Mouse (Mus musculus) forebrain, embryonic 15.5 days (tissue): ENCODE results near the gene Prss22. TPM values are rescaled to one million over a fixed set of nuclear protein-coding genes. Genes with fewer than 3 reads are reported as not detected.
A peak's percentile ranks its signal among the peaks of the same experiment; 100 is the strongest.
"Not testable (repeated sequence)": the region's sequence is repeated elsewhere in the genome, so short reads cannot be mapped to it uniquely, and the experiment has no call there.

Experiments
- ATAC-seq: fragments of 200-750 bp; cut with Nextera tagmentation; replicated peaks from 2 replicates; pipeline ENCODE4 v1.8.0; 2017; ENCODE audit warnings: mild to moderate bottlenecking, moderate TSS enrichment, moderate library complexity
- H3K27ac ChIP-seq: fragments of 300-500 bp; sonication (generic); replicated peaks from 2 replicates; pipeline ENCODE4 v1.5.1; 2015; ENCODE audit warnings: mild to moderate bottlenecking, inconsistent platforms
- H3K27me3 ChIP-seq: fragments of 300-500 bp; sonication (generic); 2 replicates; pipeline ENCODE4 v1.6.1; 2015; ENCODE audit warnings: inconsistent platforms
- H3K36me3 ChIP-seq: fragments of 300-500 bp; sonication (generic); 2 replicates; pipeline ENCODE4 v1.6.1; 2015; ENCODE audit warnings: mild to moderate bottlenecking, inconsistent platforms
- H3K4me1 ChIP-seq: fragments of 300-500 bp; sonication (generic); 2 replicates; pipeline ENCODE4 v1.6.1; 2015; ENCODE audit warnings: inconsistent platforms
- H3K4me2 ChIP-seq: fragments of 300-500 bp; sonication (generic); replicated peaks from 2 replicates; pipeline ENCODE4 v1.6.1; 2015; ENCODE audit warnings: mild to moderate bottlenecking, inconsistent platforms
- H3K4me3 ChIP-seq: fragments of 300-500 bp; sonication (generic); 2 replicates; pipeline ENCODE4 v1.5.1; 2015; ENCODE audit warnings: mild to moderate bottlenecking, inconsistent platforms
- H3K9ac ChIP-seq: fragments of 300-500 bp; sonication (generic); replicated peaks from 2 replicates; pipeline ENCODE4 v1.6.1; 2015; ENCODE audit warnings: mild to moderate bottlenecking, inconsistent platforms
- H3K9me3 ChIP-seq: fragments of 300-500 bp; sonication (generic); 2 replicates; pipeline ENCODE4 v1.6.1; 2016; ENCODE audit warnings: inconsistent platforms
- WGBS: fragments of 180-500 bp; shearing (Covaris S2); methylation state at CpG from one replicate; pipeline ENCODE4 v1.1.7; 2015; ENCODE audit warnings: mixed read lengths; 5-methylcytosine and 5-hydroxymethylcytosine counted together
- microRNA-seq: library from miRNA; unstranded; fragments of <30 nt; microRNA quantifications from one replicate; pipeline ENCODE4, GENCODE M21; 2016
- polyA plus RNA-seq: library from polyadenylated mRNA; unstranded; fragments of >200 nt; fragmentation: Nextera tagmentation; extraction: Ambion mirVana; gene quantifications from 2 replicates; pipeline ENCODE4 v1.2.1, GENCODE M21; 2015

Prss22 gene
- polyA plus RNA-seq, 1 experiment from 2014 or later: not detected

DNA sequence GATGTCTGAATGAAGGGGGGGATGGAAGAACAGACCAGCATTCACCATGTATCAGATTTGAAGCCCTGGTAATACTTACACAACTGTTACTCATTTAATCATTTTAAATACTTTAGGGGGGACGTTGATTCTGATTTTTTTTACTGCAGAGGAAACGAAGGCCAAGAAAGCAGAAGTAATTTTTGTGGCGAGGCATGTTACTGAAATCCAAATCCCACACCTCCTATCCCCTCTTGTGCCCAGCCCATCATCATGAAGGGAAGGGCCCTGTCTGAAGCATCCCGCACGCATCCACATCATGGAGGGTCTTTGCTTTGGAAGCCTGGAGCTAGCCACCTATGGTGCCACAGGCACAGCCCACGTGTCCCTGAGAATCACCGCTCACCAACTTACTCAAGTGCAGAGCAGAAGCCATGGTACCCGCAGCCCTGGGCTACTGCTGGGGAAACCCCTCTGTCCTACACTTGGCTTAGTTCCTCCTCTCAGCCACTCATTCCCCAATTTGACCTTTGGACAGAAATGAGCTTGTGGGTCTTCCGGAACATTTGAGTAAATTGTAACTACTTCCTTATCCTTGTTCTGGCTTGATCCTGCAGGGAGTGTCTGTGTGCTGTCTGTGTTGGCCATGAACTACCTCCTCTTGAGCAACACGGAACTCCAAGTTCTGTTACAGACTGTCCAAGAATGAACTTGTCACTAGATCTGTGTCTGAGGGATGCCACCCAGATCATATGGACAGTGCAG is 31.1 kb downstream of the Prss22 start:
- Histone ChIP-seq H3K4me3 (no peak overlapping the region), H3K27ac (no peak overlapping the region), H3K4me1 (no peaks in the 10 kb centered on the region), H3K9me3 (no peaks in the 10 kb centered on the region), H3K4me2 (no peak overlapping the region), H3K9ac (no peak overlapping the region), H3K27me3 (no peaks in the 10 kb centered on the region), H3K36me3 (no peaks in the 10 kb centered on the region)
- ATAC-seq: no peak
- WGBS: 89% methylated on average over 10 of the region's 10 CpGs

DNA sequence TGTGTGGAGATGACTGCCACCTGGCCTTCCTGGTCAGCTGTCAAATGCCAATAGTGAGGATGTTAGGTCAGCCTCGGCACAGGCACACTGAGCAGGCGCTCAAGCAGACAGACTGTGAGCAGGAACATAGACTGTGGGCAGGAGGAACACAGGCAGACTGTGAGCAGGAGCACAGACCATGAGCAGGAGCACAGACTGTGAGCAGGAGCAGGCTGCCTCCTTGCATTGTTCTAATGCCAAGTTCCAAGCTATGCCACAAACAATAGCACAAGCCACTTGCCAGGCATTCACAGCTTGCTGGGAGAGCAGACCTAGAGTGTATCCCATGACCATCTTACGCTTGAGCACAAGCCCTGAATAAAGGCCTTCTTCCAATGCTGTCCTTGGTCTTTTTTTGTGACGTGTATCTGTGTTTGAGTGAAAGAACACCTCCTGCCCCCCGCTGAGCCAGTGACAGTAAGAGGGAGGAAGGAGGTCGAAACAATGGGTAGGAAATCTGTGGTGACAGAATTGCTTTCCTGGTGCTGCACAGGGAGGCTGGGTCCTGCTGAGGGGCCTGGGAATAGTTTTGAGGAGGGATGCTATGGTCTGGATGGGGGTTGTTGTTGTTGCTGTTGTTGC is 32.0 kb downstream of the Prss22 start:
- Histone ChIP-seq H3K36me3 (no peaks in the 10 kb centered on the region), H3K9ac (no peak overlapping the region), H3K9me3 (no peaks in the 10 kb centered on the region), H3K27ac (no peak overlapping the region), H3K4me1 (no peaks in the 10 kb centered on the region), H3K4me2 (no peak overlapping the region), H3K27me3 (no peaks in the 10 kb centered on the region), H3K4me3 (no peak overlapping the region)
- WGBS: 26% methylated on average over 6 of the region's 6 CpGs
- ATAC-seq: no peak

DNA sequence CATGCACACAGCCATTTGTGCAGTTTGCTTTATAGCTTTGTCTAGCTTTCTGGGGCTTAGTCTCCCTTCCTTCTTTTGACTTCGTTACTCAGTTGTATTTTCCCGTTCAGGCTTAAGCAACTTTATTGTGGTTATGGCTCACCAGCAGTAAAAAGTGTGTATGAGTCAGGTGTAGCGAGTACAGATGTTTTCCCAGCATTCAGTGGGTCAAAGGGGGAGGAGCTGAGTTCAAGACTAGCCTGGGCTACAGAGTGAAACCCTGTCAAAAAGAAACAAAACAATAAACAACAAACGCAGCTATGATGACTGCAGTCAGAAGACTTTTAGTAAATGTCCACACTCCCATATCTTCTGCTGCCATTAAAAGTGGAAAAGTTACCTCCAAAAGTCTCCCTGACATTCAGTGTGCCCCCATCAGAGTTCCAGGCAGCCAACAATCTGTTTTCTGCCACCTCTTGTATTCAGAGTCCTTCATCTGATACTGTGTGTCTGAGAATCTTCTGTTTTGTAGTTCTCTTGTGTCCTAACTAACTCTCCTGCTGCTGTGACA is 36.3 kb downstream of the Prss22 start:
- Histone ChIP-seq H3K4me1 (no peaks in the 10 kb centered on the region), H3K27me3 (no peaks in the 10 kb centered on the region), H3K9ac (no peak overlapping the region), H3K4me3 (no peak overlapping the region), H3K36me3 (no peaks in the 10 kb centered on the region), H3K9me3 (no peaks in the 10 kb centered on the region), H3K4me2 (no peak overlapping the region), H3K27ac (no peak overlapping the region)
- ATAC-seq: no peak
- 20% methylated on average over 4 of the region's 4 CpGs for WGBS

DNA sequence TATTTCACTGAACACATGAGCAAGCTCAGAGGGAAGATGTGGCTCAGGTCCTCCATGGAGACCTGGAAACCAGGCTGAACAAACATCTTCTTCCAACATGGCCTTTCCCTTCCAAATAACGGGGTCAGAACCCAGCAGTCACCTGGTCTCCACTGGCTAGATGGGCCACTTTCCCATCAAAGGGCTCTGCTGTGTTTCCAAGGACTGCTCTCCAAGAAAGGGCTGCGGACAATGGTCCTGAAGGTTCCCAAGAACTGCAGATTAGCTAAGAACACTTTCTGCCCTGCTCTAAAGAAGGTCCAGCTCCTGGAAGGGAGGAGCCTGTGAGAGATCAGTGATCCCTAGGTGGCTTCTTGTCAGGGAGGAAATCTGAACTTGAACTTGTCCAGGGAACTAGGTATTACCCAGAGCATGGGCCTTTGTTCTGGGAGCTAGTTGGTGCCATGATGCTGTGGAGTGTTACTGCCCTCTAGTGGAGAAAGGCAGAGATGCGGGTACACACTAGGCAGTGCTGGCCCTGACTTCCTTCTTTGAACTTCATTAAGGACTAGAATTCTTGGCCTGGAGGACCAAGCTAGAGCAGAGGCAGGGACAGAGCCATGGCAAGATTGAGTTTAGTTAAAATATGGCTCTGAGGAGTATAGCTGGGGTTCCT is 37.7 kb downstream of the Prss22 start:
- Histone ChIP-seq H3K9ac (no peak overlapping the region), H3K27me3 (no peaks in the 10 kb centered on the region), H3K4me2 (no peak overlapping the region), H3K27ac (no peak overlapping the region), H3K36me3 (no peaks in the 10 kb centered on the region), H3K4me1 (no peaks in the 10 kb centered on the region), H3K9me3 (no peaks in the 10 kb centered on the region), H3K4me3 (no peak overlapping the region)
- 41% methylated on average over 3 of the region's 3 CpGs for WGBS
- ATAC-seq: peak; percentile 87

DNA sequence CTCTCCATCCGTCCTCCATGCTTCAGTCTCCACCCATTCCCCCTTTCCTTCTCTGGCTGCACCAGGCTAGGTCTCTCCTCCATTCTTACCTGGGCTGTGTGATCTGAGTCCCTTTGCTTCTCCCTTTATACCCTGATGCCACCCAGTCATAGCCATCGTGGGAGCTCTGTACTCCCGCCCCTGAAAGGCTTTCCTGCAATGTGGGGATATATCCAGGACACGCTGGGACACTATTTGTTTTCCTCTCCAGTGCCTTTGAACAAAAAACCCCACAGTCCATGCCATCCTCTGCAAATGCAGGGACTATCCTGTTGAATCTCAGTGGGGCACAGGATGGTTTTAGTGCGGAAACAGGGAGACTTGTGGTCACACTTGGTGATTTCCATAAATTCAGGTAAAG is 42.7 kb downstream of the Prss22 start, which contains the start of gene Sbpl:
TSS of gene Sbpl (minus strand) at position 101 of the 400 bp plus-strand sequence.
- Histone ChIP-seq H3K4me1 (no peaks in the 10 kb centered on the region), H3K27me3 (no peaks in the 10 kb centered on the region), H3K4me3 (no peak within 1 kb of the TSS), H3K9ac (no peak within 1 kb of the TSS), H3K36me3 (no peaks in the 10 kb centered on the region), H3K27ac (no peak within 1 kb of the TSS), H3K4me2 (no peak within 1 kb of the TSS), H3K9me3 (no peaks in the 10 kb centered on the region)
- ATAC-seq: no peak
- 75% methylated on average over 5 of the region's 5 CpGs for WGBS

DNA sequence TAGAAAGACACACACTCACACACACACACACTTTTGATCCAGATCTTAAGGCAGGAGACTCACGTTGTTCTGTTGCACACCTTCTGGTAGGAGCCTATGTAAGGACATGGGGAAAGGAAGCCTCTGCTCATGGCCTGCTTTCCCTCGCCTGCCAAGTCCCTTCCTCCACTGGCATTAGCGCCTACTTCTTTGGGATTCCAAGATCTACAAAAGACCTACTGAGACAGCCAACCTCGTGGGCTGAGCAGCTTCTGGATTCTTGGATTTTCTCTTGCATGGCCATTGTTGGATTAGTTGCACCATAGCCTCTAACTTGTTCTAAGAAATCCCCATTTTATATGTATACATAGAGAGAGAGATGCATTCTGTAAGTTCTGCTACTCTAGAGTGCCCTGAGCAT is 47.1 kb downstream of the Prss22 start:
- not testable (repeated sequence) for H3K27ac ChIP-seq, ATAC-seq, H3K27me3 ChIP-seq, H3K9me3 ChIP-seq, H3K36me3 ChIP-seq, H3K4me3 ChIP-seq, H3K4me2 ChIP-seq, H3K9ac ChIP-seq, H3K4me1 ChIP-seq
- WGBS: 77% methylated on average over 4 of the region's 4 CpGs

DNA sequence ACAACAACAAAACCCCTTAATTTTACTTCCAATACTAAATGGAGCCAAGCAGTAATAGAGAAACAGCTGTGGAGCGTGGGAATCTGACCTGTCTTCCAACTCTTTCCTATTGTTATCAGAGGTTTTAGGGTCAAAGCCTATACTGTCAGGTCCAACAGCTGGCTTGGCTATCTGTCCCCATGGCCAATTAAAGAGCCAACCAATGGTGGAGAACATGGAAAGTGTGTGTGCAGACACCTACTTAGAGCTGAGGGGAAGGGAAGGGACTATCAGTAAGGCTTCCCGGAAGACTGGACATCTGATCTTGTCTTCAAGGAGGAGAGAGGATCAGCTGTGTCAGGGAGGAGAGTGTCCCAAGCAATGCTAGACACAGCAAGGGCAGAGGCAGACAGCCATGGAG is 48.8 kb downstream of the Prss22 start:
- H3K9me3 ChIP-seq: no peaks in the 10 kb centered on the region
- no peaks in the 10 kb centered on the region for H3K4me1 ChIP-seq
- H3K4me2 ChIP-seq: no peak overlapping the region
- WGBS: 82% methylated on average over 2 of the region's 2 CpGs
- H3K9ac ChIP-seq: no peak overlapping the region
- no peak overlapping the region for H3K4me3 ChIP-seq
- no peak for ATAC-seq
- H3K27ac ChIP-seq: no peak overlapping the region
- no peaks in the 10 kb centered on the region for H3K36me3 ChIP-seq
- no peaks in the 10 kb centered on the region for H3K27me3 ChIP-seq

DNA sequence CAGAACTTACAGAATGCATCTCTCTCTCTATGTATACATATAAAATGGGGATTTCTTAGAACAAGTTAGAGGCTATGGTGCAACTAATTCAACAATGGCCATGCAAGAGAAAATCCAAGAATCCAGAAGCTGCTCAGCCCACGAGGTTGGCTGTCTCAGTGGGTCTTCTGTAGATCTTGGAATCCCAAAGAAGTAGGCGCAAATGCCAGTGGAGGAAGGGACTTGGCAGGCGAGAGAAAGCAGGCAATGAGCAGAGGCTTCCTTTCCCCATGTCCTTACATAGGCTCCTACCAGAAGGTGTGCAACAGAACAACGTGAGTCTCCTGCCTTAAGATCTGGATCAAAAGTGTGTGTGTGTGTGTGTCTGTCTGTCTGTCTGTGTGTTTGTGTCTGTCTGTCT is 50.4 kb downstream of the Prss22 start:
- H3K9me3 ChIP-seq, H3K27ac ChIP-seq, H3K4me1 ChIP-seq, H3K4me3 ChIP-seq, H3K9ac ChIP-seq, H3K27me3 ChIP-seq, H3K4me2 ChIP-seq, ATAC-seq, H3K36me3 ChIP-seq: not testable (repeated sequence)
- WGBS: 86% methylated on average over 4 of the region's 4 CpGs

Small RNA genes within 50 kb of the gene (microRNA-seq; reads per million reads assigned to microRNA genes)
- not detected for gene Gm27700

Other genes with a start within 250 kb of the Prss22 start
- 162 and 164 TPM in 2 replicates for gene Flywch1, start 226.5 kb downstream of the Prss22 start, polyA plus RNA-seq
- gene Flywch2, start 212.0 kb downstream of the Prss22 start, polyA plus RNA-seq: 30.7 and 31.9 TPM in 2 replicates
- gene Srrm2, start 207.6 kb downstream of the Prss22 start, polyA plus RNA-seq: 562 and 569 TPM in 2 replicates
- 1,149 and 1,206 TPM in 2 replicates for gene Elob, start 169.0 kb downstream of the Prss22 start, polyA plus RNA-seq
- gene Prss33, start 162.0 kb downstream of the Prss22 start, polyA plus RNA-seq: not detected in 2 replicates
- not detected in 2 replicates for gene Prss32, start 154.2 kb downstream of the Prss22 start, polyA plus RNA-seq
- gene Prss41, start 153.9 kb downstream of the Prss22 start, polyA plus RNA-seq: 0.52 and 1.0 TPM in 2 replicates
- not detected in 2 replicates for gene Prss21, start 130.0 kb downstream of the Prss22 start, polyA plus RNA-seq
- gene Dcpp1, start 117.2 kb downstream of the Prss22 start, polyA plus RNA-seq: not detected in 2 replicates
- not detected in 2 replicates for gene Dcpp2, start 117.2 kb downstream of the Prss22 start, polyA plus RNA-seq
- gene Dcpp3, start 80.6 kb downstream of the Prss22 start, polyA plus RNA-seq: not detected in 2 replicates
- not detected in 2 replicates for gene Sbp, start 56.4 kb downstream of the Prss22 start, polyA plus RNA-seq
- gene Sbpl, start 42.8 kb downstream of the Prss22 start, polyA plus RNA-seq: not detected in 2 replicates
- not detected in 2 replicates for gene Prss30, start 17.5 kb downstream of the Prss22 start, polyA plus RNA-seq
- 0.23 and 0.24 TPM in 2 replicates for gene Prss27, start 40.0 kb upstream of the Prss22 start, polyA plus RNA-seq
- gene Kctd5, start 75.4 kb upstream of the Prss22 start, polyA plus RNA-seq: 89.8 and 92.4 TPM in 2 replicates
- 58.8 and 61.9 TPM in 2 replicates for gene Pdpk1, start 152.8 kb upstream of the Prss22 start, polyA plus RNA-seq
- 28.7 and 31.5 TPM in 2 replicates for gene Amdhd2, start 165.7 kb upstream of the Prss22 start, polyA plus RNA-seq
- 872 and 917 TPM in 2 replicates for gene Atp6v0c, start 171.6 kb upstream of the Prss22 start, polyA plus RNA-seq
- 18.8 and 19.5 TPM in 2 replicates for gene Tbc1d24, start 207.5 kb upstream of the Prss22 start, polyA plus RNA-seq
- 4.9 and 5.2 TPM in 2 replicates for gene Ntn3, start 211.4 kb upstream of the Prss22 start, polyA plus RNA-seq
- 13.0 and 13.5 TPM in 2 replicates for gene Tedc2, start 222.8 kb upstream of the Prss22 start, polyA plus RNA-seq